In the genomic region with DNA sequence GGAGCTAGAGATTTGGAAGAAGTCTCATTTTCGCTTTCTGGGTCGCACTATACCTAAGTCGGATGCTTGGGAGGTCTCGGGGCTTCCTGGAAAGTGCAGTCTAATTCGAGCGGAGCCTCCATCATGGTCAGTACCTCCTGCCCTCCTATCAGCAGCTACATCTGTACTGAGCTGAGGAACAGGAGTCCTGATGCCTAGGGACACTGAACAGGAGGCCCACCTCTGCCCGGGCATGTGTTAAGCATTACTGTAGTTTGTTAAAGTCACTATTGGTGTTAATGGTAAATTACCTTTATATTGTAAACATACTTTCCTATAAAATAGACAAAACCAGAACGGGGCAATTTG, we compare ENCODE assay signal across 9 mouse cellular contexts. TPM values are rescaled to one million over a fixed set of nuclear protein-coding genes. Genes with fewer than 3 reads are reported as not detected.
DNase-seq lines count a peak whose midpoint lies in the region; ATAC-seq and TF ChIP-seq lines count a peak whose summit lies in the region.
"Had no signal": no experiment of that assay in that cellular context is flagged by ENCODE, and none has a peak within 500 bp of the region (broad histone marks: within the 10 kb centered on the region; RNA-seq: fewer than 3 reads in every experiment).

No protein-coding gene starts in this region.

- peaks cover 13% of the 10 kb centered on the region for H3K36me3 ChIP-seq in embryonic facial prominence, embryonic 12.5 days
- H3K36me3 ChIP-seq in hindbrain, postnatal 0 days (ENCODE audit: insufficient read depth, low read length): peaks cover 9% of the 10 kb centered on the region; the same call in 1 of the 2 replicates
- peaks cover under 1% of the 10 kb centered on the region for H3K36me3 ChIP-seq in midbrain, embryonic 16.5 days (ENCODE audit: control insufficient read depth, insufficient read depth, low read length)

- peak overlapping the region; percentile 87 for H3K27ac ChIP-seq in left cerebral cortex, adult 2 months
- H3K27ac ChIP-seq in embryonic facial prominence, embryonic 12.5 days: peak overlapping the region; percentile 90
- H3K27ac ChIP-seq in hindbrain, postnatal 0 days: peak overlapping the region; percentile 96
- H3K27ac ChIP-seq in midbrain, embryonic 16.5 days (ENCODE audit: low read length): peak overlapping the region; percentile 93

- H3K4me3 ChIP-seq in left cerebral cortex, adult 2 months: peak overlapping the region; percentile 66
- peak overlapping the region; percentile 72 for H3K4me3 ChIP-seq in embryonic facial prominence, embryonic 12.5 days
- H3K4me3 ChIP-seq in hindbrain, postnatal 0 days (ENCODE audit: low read length): peak overlapping the region; percentile 81
- peak overlapping the region; percentile 68 for H3K4me3 ChIP-seq in midbrain, embryonic 16.5 days (ENCODE audit: low read depth, low read length)

- H3K27me3 ChIP-seq in embryonic facial prominence, embryonic 12.5 days: no peaks in the 10 kb centered on the region
- H3K27me3 ChIP-seq in hindbrain, postnatal 0 days (ENCODE audit: insufficient read depth, low read length): no peaks in the 10 kb centered on the region
- H3K27me3 ChIP-seq in midbrain, embryonic 16.5 days (ENCODE audit: control insufficient read depth, insufficient read depth, low read depth, low read length): no peaks in the 10 kb centered on the region

- no peaks in the 10 kb centered on the region for H3K9me3 ChIP-seq in embryonic facial prominence, embryonic 12.5 days
- H3K9me3 ChIP-seq in hindbrain, postnatal 0 days (ENCODE audit: low read length): no peaks in the 10 kb centered on the region
- no peaks in the 10 kb centered on the region for H3K9me3 ChIP-seq in midbrain, embryonic 16.5 days (replicated peaks; ENCODE audit: control insufficient read depth, low read length, poor library complexity, severe bottlenecking)

- intact Hi-C loops in left cerebral cortex, adult 2 months (cut with DNase I): no loop called here
- intact Hi-C loops in left cerebral cortex, postnatal 4 days (cut with DNase I): no loop called here

- DNase-seq in left cerebral cortex, adult 2 months (ENCODE audit: extremely low spot score in 1 of 2, low spot score in 2 of 2): no peak
- no peak for DNase-seq in left cerebral cortex, postnatal 4 days
- no peak for DNase-seq in hindbrain, postnatal 0 days (ENCODE audit: low spot score)
- no peak for DNase-seq in right cerebral cortex, postnatal 14 days
- no peak for DNase-seq in right cerebral cortex, postnatal 36 days (ENCODE audit: low spot score in 2 of 2)
- DNase-seq in right cerebral cortex, postnatal 25 days: no peak

- H3K4me1 ChIP-seq in embryonic facial prominence, embryonic 12.5 days: peaks cover 13% of the 10 kb centered on the region
- 0 out of 2 replicates have a peak, but pooled peaks cover 5% of the 10 kb centered on the region for H3K4me1 ChIP-seq in hindbrain, postnatal 0 days (ENCODE audit: insufficient read depth, low read length)
- peaks cover 10% of the 10 kb centered on the region for H3K4me1 ChIP-seq in midbrain, embryonic 16.5 days (ENCODE audit: control insufficient read depth, insufficient read depth, low read length)

- H3K4me2 ChIP-seq in embryonic facial prominence, embryonic 12.5 days (replicated peaks): peak overlapping the region; percentile 71
- peak overlapping the region; percentile 71 for H3K4me2 ChIP-seq in hindbrain, postnatal 0 days (ENCODE audit: low read depth, low read length)
- peak overlapping the region; percentile 72 for H3K4me2 ChIP-seq in midbrain, embryonic 16.5 days (ENCODE audit: low read length)

- H3K9ac ChIP-seq in embryonic facial prominence, embryonic 12.5 days: peak overlapping the region; percentile 88
- H3K9ac ChIP-seq in hindbrain, postnatal 0 days (replicated peaks; ENCODE audit: low read length): peak overlapping the region; percentile 92
- peak overlapping the region; percentile 92 for H3K9ac ChIP-seq in midbrain, embryonic 16.5 days (ENCODE audit: low read depth, low read length)

- WGBS in embryonic facial prominence, embryonic 12.5 days: 1% methylated on average over 8 of the region's 8 CpGs
- under 1% methylated on average over 8 of the region's 8 CpGs for WGBS in hindbrain, postnatal 0 days
- WGBS in midbrain, embryonic 16.5 days: 1% methylated on average over 8 of the region's 8 CpGs

- no peak for TF ChIP-seq CTCF in left cerebral cortex, adult 2 months (IDR thresholded peaks at IDR 0.05)
- no peak for TF ChIP-seq CTCF in hindbrain, postnatal 0 days (IDR thresholded peaks at IDR 0.05; ENCODE audit: low read depth)

- peak; percentile 81 for ATAC-seq in embryonic facial prominence, embryonic 12.5 days (ENCODE audit: insufficient number of reproducible peaks, insufficient read depth, low FRiP score, low TSS enrichment)
- ATAC-seq in hindbrain, postnatal 0 days: peak; percentile 84
- peak; percentile 85 for ATAC-seq in midbrain, embryonic 16.5 days

RNA-seq across cellular contexts. Expression of a gene that starts 0.3 kb away (rescaled TPM):
- 1 to 10 TPM; 6.8 TPM for total RNA-seq in left cerebral cortex, adult 2 months (2021)
- 1 to 10 TPM; 6.4 to 7.3 TPM for total RNA-seq in left cerebral cortex, postnatal 4 days (2021)
- 24.3 and 26.8 TPM in 2 replicates for polyA plus RNA-seq in embryonic facial prominence, embryonic 12.5 days (2016; fragmentation: Nextera tagmentation; extraction: Ambion mirVana)
- total RNA-seq in hindbrain, postnatal 0 days (2014; rRNA removed): 17.1 and 28.1 TPM in 2 replicates
- 9.4 and 10.3 TPM in 2 replicates for polyA plus RNA-seq in hindbrain, postnatal 0 days (2015; fragmentation: Nextera tagmentation; extraction: Ambion mirVana)
- 16.0 and 17.9 TPM in 2 replicates for polyA plus RNA-seq in midbrain, embryonic 16.5 days (2015; fragmentation: Nextera tagmentation; extraction: Ambion mirVana)

RNA-seq across cellular contexts. Expression of a gene that starts 34.9 kb away (rescaled TPM):
- total RNA-seq in left cerebral cortex, adult 2 months (2021): 10 to 100 TPM; 24.7 to 32.0 TPM
- 10 to 100 TPM; 42.1 to 42.4 TPM for total RNA-seq in left cerebral cortex, postnatal 4 days (2021)
- polyA plus RNA-seq in embryonic facial prominence, embryonic 12.5 days (2016; fragmentation: Nextera tagmentation; extraction: Ambion mirVana): 23.8 and 24.1 TPM in 2 replicates
- total RNA-seq in hindbrain, postnatal 0 days (2014; rRNA removed): 37.6 and 44.0 TPM in 2 replicates
- polyA plus RNA-seq in hindbrain, postnatal 0 days (2015; fragmentation: Nextera tagmentation; extraction: Ambion mirVana): 21.5 and 21.6 TPM in 2 replicates
- 28.4 and 29.4 TPM in 2 replicates for polyA plus RNA-seq in midbrain, embryonic 16.5 days (2015; fragmentation: Nextera tagmentation; extraction: Ambion mirVana)

RNA-seq across cellular contexts. Expression of a gene that starts 36.3 kb away (rescaled TPM):
- total RNA-seq in left cerebral cortex, adult 2 months (2021): not detected
- total RNA-seq in left cerebral cortex, postnatal 4 days (2021): not detected
- 0.20 and 0.67 TPM in 2 replicates for polyA plus RNA-seq in embryonic facial prominence, embryonic 12.5 days (2016; fragmentation: Nextera tagmentation; extraction: Ambion mirVana)
- 0.10 TPM in 1 of 2 replicates, not detected in the other for total RNA-seq in hindbrain, postnatal 0 days (2014; rRNA removed)
- 0.14 and 0.26 TPM in 2 replicates for polyA plus RNA-seq in hindbrain, postnatal 0 days (2015; fragmentation: Nextera tagmentation; extraction: Ambion mirVana)
- polyA plus RNA-seq in midbrain, embryonic 16.5 days (2015; fragmentation: Nextera tagmentation; extraction: Ambion mirVana): not detected in 2 replicates
- total RNA-seq: left cerebral cortex, postnatal 10 days had no signal
